Mouse (Mus musculus): ENCODE results near the gene Fut2.

The Fut2 gene

GRCm38 (mm10) chr7:45702809-45703520 is 36.8 kb upstream of the Fut2 start:
- DNase-seq (ENCODE audit: low spot score): no peak

- no peak for DNase-seq (ENCODE audit: low spot score)
Measured at GRCm38 (mm10) chr7:45702316-45702715, 36.1 kb upstream of the Fut2 start.

- no peak for DNase-seq (ENCODE audit: low spot score)
Measured at GRCm38 (mm10) chr7:45701607-45702006, 35.4 kb upstream of the Fut2 start.

- DNase-seq (ENCODE audit: low spot score): no peak
Measured at GRCm38 (mm10) chr7:45701072-45701471, 34.9 kb upstream of the Fut2 start.

GRCm38 (mm10) chr7:45700301-45701015 is 34.3 kb upstream of the Fut2 start:
- no peak for DNase-seq (ENCODE audit: low spot score)

- DNase-seq (ENCODE audit: low spot score): no peak
Measured at GRCm38 (mm10) chr7:45699523-45700141, 33.4 kb upstream of the Fut2 start, which contains the start of gene Car11. Gene Car11 (plus strand): TSS chr7:45699843.

GRCm38 (mm10) chr7:45697894-45698293 is 31.7 kb upstream of the Fut2 start:
- no peak for DNase-seq (ENCODE audit: low spot score)

GRCm38 (mm10) chr7:45695098-45695497 is 28.9 kb upstream of the Fut2 start:
- no peak for DNase-seq (ENCODE audit: low spot score)

- no peak for DNase-seq (ENCODE audit: low spot score)
Measured at GRCm38 (mm10) chr7:45693921-45694591, 27.9 kb upstream of the Fut2 start, which contains the start of gene Sec1. Gene Sec1 (minus strand): TSS chr7:45694402.

GRCm38 (mm10) chr7:45692364-45692763 is 26.2 kb upstream of the Fut2 start:
- DNase-seq (ENCODE audit: low spot score): no peak

- no peak for DNase-seq (ENCODE audit: low spot score)
Measured at GRCm38 (mm10) chr7:45689800-45690199, 23.6 kb upstream of the Fut2 start.

GRCm38 (mm10) chr7:45689099-45689498 is 22.9 kb upstream of the Fut2 start:
- DNase-seq (ENCODE audit: low spot score): no peak

- no peak for DNase-seq (ENCODE audit: low spot score)
Measured at GRCm38 (mm10) chr7:45686841-45687240, 20.6 kb upstream of the Fut2 start.

- no peak for DNase-seq (ENCODE audit: low spot score)
Measured at GRCm38 (mm10) chr7:45685811-45686210, 19.6 kb upstream of the Fut2 start.

GRCm38 (mm10) chr7:45683396-45684050 is 17.3 kb upstream of the Fut2 start, which contains the start of gene Ntn5:
Gene Ntn5 (plus strand): TSS chr7:45684022.
- no peak for DNase-seq (ENCODE audit: low spot score)

GRCm38 (mm10) chr7:45682144-45683126 is 16.2 kb upstream of the Fut2 start:
- peak; percentile 75 for DNase-seq (ENCODE audit: low spot score)

- no peak for DNase-seq (ENCODE audit: low spot score)
Measured at GRCm38 (mm10) chr7:45681046-45681736, 15.0 kb upstream of the Fut2 start.

- no peak for DNase-seq (ENCODE audit: low spot score)
Measured at GRCm38 (mm10) chr7:45679966-45680621, 13.9 kb upstream of the Fut2 start.

- no peak for DNase-seq (ENCODE audit: low spot score)
Measured at GRCm38 (mm10) chr7:45678513-45678912, 12.3 kb upstream of the Fut2 start.

Data from ovary, postnatal 10 days (tissue).